Mouse (Mus musculus): ENCODE results near the gene Cdkl2.

Gene Cdkl2

DNA sequence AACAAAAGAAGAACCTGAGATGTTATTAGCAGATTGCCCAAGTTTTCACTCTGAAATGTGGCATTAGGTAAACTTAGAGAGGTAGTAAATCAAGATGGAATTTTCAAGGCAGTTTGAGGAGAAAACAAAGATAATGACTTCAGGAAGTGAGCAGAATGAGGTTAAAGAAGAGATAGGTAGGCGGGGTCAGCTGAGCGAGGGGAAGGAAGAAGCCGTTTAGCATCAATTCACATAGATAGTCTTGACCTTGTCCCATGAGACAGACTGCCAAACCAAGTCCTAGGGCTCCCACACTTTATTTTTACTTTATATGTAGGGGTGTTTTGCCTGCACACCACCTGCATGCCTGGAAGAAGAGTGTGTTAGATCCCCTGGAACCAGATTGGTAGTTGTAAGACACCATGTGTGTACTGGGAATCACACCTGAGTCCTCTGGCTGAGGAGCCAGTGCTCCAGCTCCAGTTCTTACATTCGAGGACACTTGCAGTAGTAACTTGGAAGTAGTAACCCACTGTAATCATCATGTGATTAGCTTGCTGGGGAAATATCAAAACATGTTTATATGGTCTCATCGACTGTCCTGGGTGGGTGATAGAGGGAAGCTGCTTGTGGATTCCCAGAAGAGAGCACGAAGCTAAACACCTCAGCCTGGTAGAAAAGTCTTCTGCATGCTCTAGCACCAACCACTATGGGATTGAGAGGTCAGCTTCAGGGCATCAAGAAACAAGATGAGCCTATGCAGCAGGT lies 52.3 kb downstream of the Cdkl2 start:
- peak; percentile 33 to 41 for DNase-seq

GRCm38 (mm10) chr5:91989261-91989660 lies 54.4 kb downstream of the Cdkl2 start:
- no peak for DNase-seq

GRCm38 (mm10) chr5:91987799-91988198 lies 55.9 kb downstream of the Cdkl2 start:
- no peak for DNase-seq

DNA sequence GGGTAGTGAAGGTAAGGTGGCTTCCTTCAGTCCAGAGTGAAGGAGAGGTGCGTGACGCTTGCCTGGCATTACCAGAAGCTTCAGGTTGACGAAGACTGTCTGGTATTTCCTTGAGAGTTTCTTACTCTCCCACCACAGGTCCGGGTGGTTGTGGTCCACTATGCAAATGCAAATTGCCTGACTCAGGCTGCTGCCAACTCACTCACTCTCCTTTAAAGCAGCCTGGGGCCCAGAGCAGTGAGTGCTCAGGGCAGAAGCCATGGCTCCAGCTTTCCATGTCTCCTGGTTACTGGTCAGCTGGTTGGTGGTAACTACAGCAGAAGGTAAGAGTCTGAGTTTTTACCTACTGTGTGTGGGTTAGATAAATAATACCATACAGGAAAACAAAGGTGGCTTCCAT lies 56.4 kb downstream of the Cdkl2 start, which contains the start of gene Odaph:
Gene Odaph, plus strand, starts transcription at position 240 of the 400 bp plus-strand sequence.
- DNase-seq, result peak; percentile 39 to 43

DNA sequence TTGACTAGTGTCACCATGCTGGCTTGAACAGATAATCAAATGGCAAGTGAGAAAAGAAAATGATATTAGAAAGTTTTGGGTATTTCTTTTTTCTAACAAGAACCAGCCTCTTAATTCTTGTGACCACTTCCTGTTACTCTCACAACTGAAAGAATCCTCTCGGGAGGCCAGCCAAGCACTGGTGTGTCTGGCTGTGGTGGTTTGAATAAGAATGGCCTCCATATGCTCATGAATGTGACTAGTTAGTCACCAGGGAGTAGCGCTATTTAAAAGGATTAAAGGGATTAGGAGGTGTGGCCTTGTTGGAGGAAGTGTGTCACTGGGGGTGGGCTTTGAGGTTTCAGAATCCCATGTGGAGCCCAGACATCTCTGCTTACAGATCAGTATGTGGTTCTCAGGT lies 58.0 kb downstream of the Cdkl2 start:
- DNase-seq, result peak; percentile 33 to 42

DNA sequence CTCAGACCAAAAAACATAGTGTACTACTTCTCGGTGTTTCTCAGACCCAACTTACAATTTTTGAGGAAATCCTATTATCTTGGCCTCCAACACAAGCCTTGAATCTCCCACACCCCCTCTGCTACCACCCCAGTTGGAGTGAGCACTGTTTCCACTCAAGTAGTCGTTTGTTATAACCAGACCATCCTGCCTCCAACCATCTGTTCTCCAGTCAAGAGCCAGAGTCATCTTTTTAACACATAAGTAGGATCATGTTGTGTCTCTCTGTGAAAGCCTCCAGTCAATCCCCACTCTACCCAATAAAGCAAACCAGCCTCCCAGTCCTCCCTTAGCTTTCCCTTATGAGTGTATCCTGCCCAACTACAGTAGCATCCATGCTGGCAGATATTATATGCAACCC lies 60.2 kb downstream of the Cdkl2 start:
- DNase-seq, result no peak

DNA sequence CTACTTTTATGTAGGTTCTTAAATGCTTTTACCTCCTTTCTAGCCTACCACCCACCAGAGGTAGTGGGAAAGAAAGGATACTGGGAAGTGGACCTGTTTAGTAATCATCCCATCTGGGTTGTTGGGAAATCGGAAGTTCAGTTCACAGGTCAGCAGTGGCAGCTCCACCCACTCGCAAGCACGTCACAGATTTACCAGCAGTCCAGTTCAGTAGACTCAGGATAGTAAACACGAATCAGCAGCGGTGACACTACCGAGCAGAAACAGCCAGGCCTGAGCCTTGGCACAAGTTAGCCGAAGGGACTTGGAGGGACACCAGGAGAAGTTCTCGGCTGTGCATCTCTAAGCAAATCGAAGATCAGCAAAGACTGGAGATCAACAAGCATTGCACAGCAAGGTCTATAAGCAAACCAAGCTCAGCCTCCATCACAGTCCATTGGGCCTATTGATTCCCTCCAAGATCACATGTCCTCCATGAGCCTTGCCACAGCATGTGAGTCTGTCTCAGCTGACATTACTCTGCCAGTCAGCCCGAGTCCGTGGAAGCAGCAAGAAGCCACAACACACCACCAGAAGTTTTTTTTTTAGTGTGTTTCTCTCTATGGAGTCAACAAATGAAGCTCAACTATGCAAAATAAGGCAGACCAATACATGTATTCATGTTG lies 62.4 kb downstream of the Cdkl2 start:
- no peak for DNase-seq

GRCm38 (mm10) chr5:91977397-91977770 lies 66.3 kb downstream of the Cdkl2 start:
- no peak for DNase-seq

DNA sequence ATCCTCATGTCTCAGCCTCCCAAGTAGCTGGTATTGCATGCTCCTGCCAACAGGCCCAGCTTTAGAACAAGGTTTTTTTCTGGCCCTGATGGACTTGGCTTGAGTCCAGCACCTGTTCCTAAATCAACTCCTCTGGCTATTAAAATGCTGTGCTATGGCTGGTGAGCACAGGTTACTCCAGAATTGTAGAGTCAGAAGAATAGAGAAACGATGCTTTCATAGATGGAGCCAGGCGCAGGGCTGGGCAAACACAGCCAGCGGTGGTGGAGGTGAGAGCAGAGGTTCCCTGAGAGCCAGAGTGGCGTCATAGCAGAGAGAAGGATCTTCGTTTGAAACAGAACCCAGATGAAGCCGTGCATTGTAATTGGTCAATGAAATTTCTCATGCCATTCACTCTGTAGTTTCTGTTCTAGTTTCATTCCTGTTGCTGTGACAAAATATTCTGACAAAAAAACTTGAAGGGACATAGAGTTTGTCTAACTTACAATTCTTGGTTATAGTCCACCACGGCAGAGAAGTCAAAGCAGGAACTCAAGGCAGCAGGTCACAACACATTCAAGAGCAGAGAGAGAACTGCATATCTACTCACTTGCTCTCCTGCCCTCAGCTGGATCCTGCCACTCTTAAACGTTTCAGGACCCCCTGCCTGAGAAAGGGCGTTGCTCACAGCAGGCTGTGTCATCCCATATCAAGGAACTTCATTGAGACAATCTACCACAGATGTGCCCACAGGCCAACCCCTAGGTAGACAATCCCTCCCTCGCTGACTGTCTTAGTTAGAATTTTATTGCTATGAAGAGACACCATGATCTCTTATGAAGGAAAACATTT lies 66.9 kb downstream of the Cdkl2 start:
- no peak for DNase-seq

DNA sequence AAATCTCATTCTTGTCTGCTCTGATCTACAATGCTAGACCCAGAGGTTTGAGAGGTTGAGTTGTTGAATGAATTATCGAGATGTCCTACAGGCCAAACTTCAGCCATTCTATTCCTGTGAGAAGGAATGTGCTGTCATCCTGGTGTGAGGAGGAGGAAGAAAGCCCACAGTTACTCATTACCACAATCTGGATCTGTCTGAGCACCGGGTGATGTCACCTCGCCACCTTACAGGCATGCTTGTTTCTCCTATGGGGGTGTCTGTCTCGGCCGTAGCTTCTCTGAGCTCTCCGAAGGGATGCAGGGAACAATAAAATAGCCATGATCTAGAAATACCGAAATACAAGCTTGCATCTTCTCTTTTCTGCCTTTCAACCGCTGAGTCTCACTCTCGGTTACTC lies 67.9 kb downstream of the Cdkl2 start:
- no peak for DNase-seq

GRCm38 (mm10) chr5:91974002-91974401 lies 69.7 kb downstream of the Cdkl2 start:
- DNase-seq, result no peak

DNA sequence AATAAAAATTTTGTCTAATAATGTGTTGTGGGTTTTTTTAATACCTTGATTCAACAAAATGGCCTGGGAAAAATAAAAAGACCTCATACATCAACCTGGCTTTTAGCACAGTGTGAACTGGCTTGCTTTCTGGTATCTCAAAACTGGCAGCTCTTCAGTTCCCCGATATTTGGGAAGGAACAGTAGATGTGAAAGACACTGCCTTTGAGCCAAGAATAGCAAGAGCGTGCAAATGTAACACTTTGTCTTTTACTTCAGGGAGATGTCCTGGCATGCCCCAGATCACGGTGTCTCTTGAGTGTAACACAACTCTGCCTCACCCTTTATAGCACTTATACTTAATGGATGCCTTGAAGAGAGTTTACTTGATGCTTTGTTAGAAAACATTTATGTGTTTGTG lies 71.6 kb downstream of the Cdkl2 start:
- DNase-seq, result no peak

GRCm38 (mm10) chr5:91962639-91963440 lies 80.8 kb downstream of the Cdkl2 start, which contains the start of gene Rchy1:
TSS of gene Rchy1 (minus strand) at chr5:91963068.
- peak; percentile 94 to 95 for DNase-seq

- peak; percentile 90 for DNase-seq
Observed at GRCm38 (mm10) chr5:91962259-91962638, 81.4 kb downstream of the Cdkl2 start.

GRCm38 (mm10) chr5:91961370-91961769 lies 82.3 kb downstream of the Cdkl2 start:
- DNase-seq, result peak; percentile 56 to 64

- DNase-seq, result no peak
Observed at GRCm38 (mm10) chr5:91960606-91961254, 83.0 kb downstream of the Cdkl2 start.

GRCm38 (mm10) chr5:91959986-91960385 lies 83.7 kb downstream of the Cdkl2 start:
- DNase-seq, result no peak

- DNase-seq, result no peak
Observed at GRCm38 (mm10) chr5:91959096-91959495, 84.6 kb downstream of the Cdkl2 start.

- no peak for DNase-seq
Observed at GRCm38 (mm10) chr5:91956991-91957760, 86.5 kb downstream of the Cdkl2 start.

Measured in B cell, adult 2 months (primary cell).